Mouse (Mus musculus) adrenal gland, adult 2 months (tissue): ENCODE data around the gene Brsk1. TPM values are rescaled to one million over a fixed set of nuclear protein-coding genes. Genes with fewer than 3 reads are reported as not detected.

Experiments used
- DNase-seq: peaks from one replicate; pipeline ENCODE4 v3.0.0; 2021
- polyA plus RNA-seq: library from polyadenylated mRNA; depleted of rRNA; stranded (reverse); fragments of >200 nt; gene quantifications from 2 replicates; pipeline ENCODE4 v1.2.3, GENCODE M21; 2012
- total RNA-seq, 2 experiments: library from RNA; stranded (reverse); gene quantifications; 2 replicates each; pipeline ENCODE4 v1.2.3; 2021

Gene Brsk1
- total and polyA plus RNA-seq, 3 experiments: 3.1 to 8.3 (median 6.5) TPM

GRCm38 (mm10) chr7:4669156-4669555, 21.2 kb upstream of the Brsk1 start:
- peak; percentile 55 for DNase-seq

DNA sequence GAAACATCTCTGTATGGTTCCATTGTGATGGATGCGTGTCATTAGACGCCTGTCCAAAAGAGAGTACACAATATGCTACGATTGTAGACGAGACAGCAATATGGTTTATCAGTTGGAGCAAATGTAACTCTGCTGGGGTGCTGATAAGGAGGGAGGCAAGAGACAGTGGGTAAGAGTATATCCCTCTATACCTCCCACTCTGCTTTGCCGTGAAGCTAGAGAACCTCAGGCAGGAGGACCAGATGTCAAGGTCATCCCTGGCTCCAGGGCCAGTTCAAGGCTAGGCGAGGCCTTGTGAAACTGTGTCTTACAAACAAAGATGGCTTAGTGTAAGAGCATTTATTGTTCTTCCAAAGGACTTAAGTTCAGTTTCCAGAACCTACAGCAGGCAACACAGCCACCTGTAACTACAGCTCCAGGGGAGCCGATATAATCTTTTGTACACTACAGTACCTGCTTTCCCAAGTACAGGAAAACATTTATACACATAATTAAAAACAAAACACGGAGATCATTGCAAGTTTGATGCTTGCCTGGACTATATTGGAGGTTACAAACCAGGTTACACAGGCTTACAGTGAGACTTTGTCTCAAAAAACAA, 19.6 kb upstream of the Brsk1 start:
- peak; percentile 26 for DNase-seq

DNA sequence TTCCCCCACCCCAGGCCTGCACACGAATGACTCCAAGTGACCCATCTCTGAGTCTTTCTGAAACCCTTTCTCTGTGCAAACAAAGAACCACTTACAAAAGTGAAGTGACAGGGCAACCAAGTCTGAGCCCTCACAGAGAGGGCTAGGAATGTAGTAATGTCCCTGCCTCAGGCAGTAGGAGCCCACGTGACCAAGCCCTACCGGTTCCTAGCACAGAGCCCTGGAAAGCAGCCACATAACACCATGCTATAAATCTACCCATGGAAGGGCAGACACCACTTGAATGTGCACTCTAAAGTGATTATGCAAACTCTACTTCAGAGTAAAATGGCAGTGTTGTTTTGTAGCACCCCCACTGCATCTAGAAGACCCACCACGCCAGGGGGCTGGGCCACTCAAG, 18.4 kb upstream of the Brsk1 start:
- peak; percentile 76 for DNase-seq

DNA sequence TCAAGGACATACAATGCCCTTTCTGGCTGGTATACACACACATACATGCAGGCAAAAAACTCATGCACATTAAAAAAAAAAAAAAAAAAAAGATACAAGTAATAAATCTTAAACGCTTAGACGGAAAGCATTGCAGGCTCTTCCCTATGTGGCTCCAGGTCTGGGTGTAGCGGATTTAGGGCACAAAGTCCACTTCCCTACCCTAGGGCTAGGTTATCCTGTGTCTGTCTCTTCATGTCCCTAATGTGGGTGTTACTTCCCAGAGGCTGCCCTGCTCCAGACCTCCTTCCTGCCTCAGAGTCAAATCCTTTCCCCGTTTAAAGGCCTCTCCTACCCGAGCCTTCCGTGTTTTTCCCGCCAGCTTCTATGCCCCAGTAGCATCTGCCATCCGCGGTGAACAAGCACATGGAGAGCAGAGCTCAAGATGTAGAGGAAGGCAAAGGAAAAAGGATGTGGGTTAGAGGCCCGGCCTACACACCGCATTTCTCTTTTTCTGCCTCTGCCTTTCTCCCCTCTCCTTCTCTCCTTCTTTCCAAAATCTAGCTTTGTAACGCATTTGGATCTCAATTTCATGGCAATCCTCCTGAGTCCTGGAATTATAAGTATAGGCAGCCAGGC, 16.2 kb upstream of the Brsk1 start:
- no peak for DNase-seq

DNA sequence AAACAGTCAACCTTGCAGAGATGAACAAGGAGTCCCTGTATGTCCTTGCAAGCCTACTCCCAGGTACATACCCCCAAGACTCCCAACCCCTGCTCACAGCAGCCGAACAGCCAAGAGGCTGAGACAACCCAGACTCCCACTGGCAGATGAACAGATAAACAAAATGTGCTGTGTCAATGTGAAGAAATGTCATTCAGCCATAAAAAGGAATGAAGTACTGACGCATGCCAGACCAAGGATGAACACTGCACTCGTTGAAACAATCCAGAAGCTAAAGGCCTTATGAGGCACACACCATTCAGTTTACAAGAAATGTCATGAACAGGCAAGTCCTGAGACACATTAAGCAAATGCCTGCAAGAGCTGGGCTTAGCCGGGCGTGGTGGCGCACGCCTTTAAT, 15.2 kb upstream of the Brsk1 start:
- DNase-seq: no peak

GRCm38 (mm10) chr7:4683307-4683706, 7.1 kb upstream of the Brsk1 start:
- no peak for DNase-seq

- no peak for DNase-seq
These were observed 6.2 kb upstream of the Brsk1 start for GRCm38 (mm10) chr7:4684203-4684602.

GRCm38 (mm10) chr7:4684632-4685417, 5.6 kb upstream of the Brsk1 start, which contains the start of gene Hspbp1:
TSS of gene Hspbp1 (minus strand) at chr7:4685068.
- DNase-seq: peak; percentile 97

DNA sequence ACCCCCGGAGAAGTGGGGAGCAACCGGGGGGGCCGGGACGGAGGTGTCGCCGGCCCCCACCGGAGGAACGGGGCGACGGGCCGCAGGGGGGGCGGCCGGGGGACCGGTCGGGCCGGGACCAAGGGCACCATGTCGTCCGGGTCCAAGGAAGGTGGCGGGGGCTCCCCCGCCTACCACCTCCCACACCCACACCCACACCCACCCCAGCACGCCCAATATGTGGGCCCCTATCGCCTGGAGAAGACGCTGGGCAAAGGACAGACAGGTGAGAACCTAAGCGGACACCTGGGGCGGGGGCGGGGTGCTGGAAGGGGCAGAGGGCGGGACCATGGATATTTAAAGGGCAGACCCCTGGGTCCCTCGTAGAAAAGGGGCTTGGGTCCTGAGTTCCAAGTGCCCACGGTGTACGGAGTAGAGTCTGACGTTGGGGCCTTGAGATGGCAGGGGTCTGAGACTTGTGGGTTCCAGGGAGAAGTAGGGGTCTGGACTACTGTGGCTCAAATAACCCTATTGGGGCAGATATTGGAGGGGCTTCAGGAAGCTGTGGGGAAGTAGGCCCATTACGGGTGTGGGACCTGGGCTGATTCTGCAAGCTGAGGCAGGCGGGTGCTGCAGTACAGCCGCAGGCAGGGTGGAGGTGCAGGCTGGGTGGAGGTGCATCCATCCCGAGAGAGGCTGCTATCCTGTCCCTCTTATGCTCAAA, 698 bp downstream of the Brsk1 start:
- DNase-seq: no peak

GRCm38 (mm10) chr7:4693004-4693403, 2.6 kb downstream of the Brsk1 start:
- DNase-seq: no peak

DNA sequence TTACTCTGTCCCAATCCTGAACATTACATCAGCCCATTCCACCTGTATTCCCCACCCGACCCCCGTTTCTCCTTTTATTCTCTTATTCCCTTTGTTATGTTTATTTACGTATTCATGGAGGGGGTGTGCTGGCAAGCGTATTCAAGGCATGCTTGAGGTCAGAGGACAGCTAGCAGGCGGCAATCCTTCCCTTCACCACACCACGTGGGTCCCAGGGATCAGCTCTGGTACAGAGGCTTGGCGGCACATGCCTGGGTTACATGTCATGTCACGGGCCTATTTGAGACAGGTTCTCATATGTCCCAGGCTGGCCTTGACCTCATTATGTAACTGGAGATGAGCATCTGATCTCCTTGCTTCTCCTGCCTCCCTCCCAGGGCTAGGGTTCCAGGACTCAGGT, 11.9 kb downstream of the Brsk1 start:
- no peak for DNase-seq

DNA sequence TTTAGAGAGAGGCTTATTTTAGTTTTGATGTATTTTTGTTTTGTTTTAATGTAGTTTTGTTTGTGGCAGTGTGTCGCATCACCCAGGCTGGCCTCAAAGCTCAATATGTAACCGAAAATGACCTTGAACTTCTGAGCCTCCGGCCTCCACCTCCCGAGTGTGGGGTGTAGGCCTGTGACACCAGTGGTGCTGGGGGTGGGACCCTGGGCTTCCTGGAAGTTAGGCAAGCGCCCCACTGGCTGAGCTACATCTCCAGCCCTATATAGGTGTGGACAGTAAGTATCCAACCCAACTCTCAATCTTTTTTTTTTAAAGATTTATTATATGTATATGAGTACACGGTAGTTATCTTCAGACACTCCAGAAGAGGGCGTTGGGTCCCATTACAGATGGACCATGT, 12.8 kb downstream of the Brsk1 start:
- DNase-seq: no peak

DNA sequence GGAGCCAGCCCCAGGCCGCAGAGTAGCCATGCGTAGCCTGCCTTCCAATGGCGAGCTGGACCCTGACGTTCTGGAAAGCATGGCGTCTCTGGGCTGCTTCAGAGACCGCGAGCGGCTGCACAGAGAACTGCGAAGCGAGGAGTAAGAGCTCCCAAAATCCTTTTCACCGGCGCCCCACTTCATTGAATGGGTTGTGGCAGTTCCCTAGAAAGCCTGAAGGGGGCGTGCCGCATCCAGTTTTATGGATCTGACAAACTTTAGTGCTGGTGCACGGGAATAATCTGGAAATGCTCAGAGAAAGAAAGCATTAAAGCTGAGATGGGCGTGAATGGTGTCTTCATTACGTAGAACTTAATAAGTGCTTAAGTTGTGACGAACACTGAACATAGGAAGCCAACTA, 14.7 kb downstream of the Brsk1 start:
- peak; percentile 51 for DNase-seq

- peak; percentile 16 for DNase-seq
These were observed 22.2 kb downstream of the Brsk1 start for GRCm38 (mm10) chr7:4712594-4712993.

DNA sequence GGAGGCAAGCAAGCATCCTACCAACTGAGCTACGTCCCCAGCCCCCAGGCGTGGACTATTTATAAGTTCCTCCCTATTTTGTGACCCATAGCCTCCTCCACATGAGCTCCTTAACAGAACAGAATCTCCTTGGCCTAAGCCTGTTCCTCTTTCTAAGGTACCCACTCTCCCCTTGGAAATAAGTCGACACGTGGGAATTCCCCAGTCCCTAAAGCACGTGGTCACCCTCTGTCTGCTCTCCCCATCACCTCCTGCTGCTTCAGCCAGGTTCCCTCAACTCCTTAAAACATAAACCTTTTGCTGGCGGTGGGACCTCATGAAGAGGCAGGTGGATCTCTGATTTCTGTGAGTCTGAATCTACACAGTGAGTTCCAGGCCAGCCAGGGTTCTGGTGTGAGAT, 26.6 kb downstream of the Brsk1 start:
- no peak for DNase-seq

GRCm38 (mm10) chr7:4719276-4719675, 28.9 kb downstream of the Brsk1 start:
- no peak for DNase-seq

GRCm38 (mm10) chr7:4723508-4723907, 33.1 kb downstream of the Brsk1 start:
- DNase-seq: no peak

DNA sequence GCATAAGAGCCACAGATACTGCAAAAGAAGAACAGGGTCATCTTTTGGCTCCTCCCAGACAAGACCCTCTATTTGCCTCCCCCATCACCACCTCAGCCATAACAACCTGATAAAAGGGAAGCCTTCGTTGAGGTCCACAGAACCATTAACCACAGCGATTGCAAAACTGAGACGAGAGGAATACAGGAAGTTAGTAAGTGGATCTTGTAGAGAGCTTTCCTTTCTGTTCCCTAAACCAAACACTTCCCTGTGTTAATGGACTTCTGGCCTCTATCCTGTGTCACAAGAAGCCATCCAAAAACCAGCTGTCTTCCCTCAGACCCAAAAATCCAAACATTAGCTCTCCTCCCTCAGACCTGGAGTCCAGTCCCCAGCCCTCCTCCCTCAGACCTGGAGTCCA, 34.0 kb downstream of the Brsk1 start:
- DNase-seq: no peak

- DNase-seq: no peak
These were observed 34.8 kb downstream of the Brsk1 start, which contains the start of gene Tmem150b for GRCm38 (mm10) chr7:4725169-4725568. TSS of gene Tmem150b (minus strand) at chr7:4725249.

- no peak for DNase-seq
These were observed 40.7 kb downstream of the Brsk1 start for GRCm38 (mm10) chr7:4731090-4731489.

GRCm38 (mm10) chr7:4732968-4733392, 42.6 kb downstream of the Brsk1 start:
- DNase-seq: peak; percentile 61

DNA sequence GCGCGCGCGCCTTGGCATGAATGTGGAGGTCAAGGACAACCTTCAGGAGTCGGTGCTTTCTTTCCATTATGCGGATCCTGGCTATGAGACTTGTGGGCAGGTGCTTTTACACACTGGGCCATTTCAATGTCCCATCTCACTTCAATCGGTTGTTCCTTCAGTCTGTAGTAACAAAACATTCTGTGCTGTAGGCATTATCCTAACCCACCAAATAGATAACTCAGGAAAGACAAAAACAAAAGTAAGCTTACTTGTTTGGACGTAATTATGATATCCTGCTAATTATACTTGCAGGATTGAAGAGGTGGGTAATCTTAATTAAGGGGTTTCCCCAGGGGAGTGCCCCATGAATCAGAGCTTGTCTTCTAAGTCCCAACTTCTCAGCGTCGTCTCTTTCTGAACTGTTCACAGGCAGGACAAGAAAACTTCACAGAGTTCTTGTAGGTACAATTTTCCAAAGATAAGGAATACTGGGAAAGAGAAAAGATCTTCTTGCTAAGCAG, 48.7 kb downstream of the Brsk1 start:
- peak; percentile 26 for DNase-seq
